Mouse (Mus musculus) CH12.LX (cell line): ENCODE data around the gene Clip1. TPM values are rescaled to one million over a fixed set of nuclear protein-coding genes. Genes with fewer than 3 reads are reported as not detected.

Source experiments
- DNase-seq: peaks from one replicate; pipeline ENCODE4 v3.0.0-alpha.2; 2013; ENCODE audit errors: extremely low read depth
- H3K27ac ChIP-seq: 2 replicates; pipeline ENCODE4 v1.5.1; 2012; ENCODE audit warnings: low read depth, mild to moderate bottlenecking, control low read depth, moderate library complexity; ENCODE audit not compliant: insufficient read depth
- H3K27me3 ChIP-seq: replicated peaks from 2 replicates; pipeline ENCODE3; 2012; ENCODE audit warnings: inconsistent platforms
- H3K36me3 ChIP-seq, 2 experiments: replicated peaks in 1 of 2; 2 replicates each; pipeline versions ENCODE3 to v1.6.1; 2012; ENCODE audit warnings: inconsistent platforms in 1 of 2, low read length in 1 of 2, mild to moderate bottlenecking in 1 of 2, mixed read lengths in 1 of 2, moderate library complexity in 1 of 2; ENCODE audit not compliant: control insufficient read depth in 1 of 2, insufficient read depth in 1 of 2
- H3K4me1 ChIP-seq, 2 experiments: 2 replicates each; pipeline ENCODE4 v1.6.1; 2012; ENCODE audit warnings: inconsistent platforms in 1 of 2, moderate library complexity in 1 of 2; ENCODE audit not compliant: insufficient read depth in 2 of 2, control insufficient read depth in 1 of 2
- H3K4me2 ChIP-seq: 2 replicates; pipeline ENCODE4 v1.6.1; 2012; ENCODE audit warnings: low read depth, mild to moderate bottlenecking, control low read depth; ENCODE audit not compliant: poor library complexity, insufficient read depth, severe bottlenecking
- H3K4me3 ChIP-seq, 3 experiments: fragments of 150-350 bp in 1 of 3; sonication (generic) in 1 of 3; replicated peaks in 1 of 3; 2 replicates each; pipeline versions ENCODE3 to v1.5.1; 2011 to 2012; ENCODE audit warnings: low read depth in 2 of 3, low read length in 2 of 3, mild to moderate bottlenecking in 2 of 3, moderate library complexity in 2 of 3, control low read depth in 1 of 3, improper control_type of control experiment in 1 of 3, inconsistent platforms in 1 of 3, mixed read lengths in 1 of 3; ENCODE audit not compliant: poor library complexity in 1 of 3
- H3K79me2 ChIP-seq: replicated peaks from 2 replicates; pipeline ENCODE4 v1.6.1; 2012; ENCODE audit warnings: mild to moderate bottlenecking, moderate library complexity; ENCODE audit not compliant: control insufficient read depth, poor library complexity, insufficient read depth, severe bottlenecking; ENCODE audit errors: extremely low read depth
- H3K9ac ChIP-seq: 2 replicates; pipeline ENCODE4 v1.6.1; 2012; ENCODE audit warnings: low read depth, mild to moderate bottlenecking, control low read depth, moderate library complexity; ENCODE audit not compliant: insufficient read depth
- H3K9me3 ChIP-seq: replicated peaks from 2 replicates; pipeline ENCODE3; 2012; ENCODE audit warnings: low read length, inconsistent platforms, mixed read lengths
- BHLHE40 ChIP-seq: IDR thresholded peaks from 2 replicates; pipeline ENCODE4 v1.6.1; 2011; ENCODE audit warnings: mild to moderate bottlenecking, low read depth, low read length, improper control_type of control experiment
- CHD1 ChIP-seq: IDR thresholded peaks from 2 replicates; pipeline ENCODE4 v1.6.1; 2012; ENCODE audit warnings: low read depth, low read length, improper control_type of control experiment, inconsistent platforms
- CHD2 ChIP-seq: IDR thresholded peaks from 2 replicates; pipeline ENCODE4 v1.6.1; 2011; ENCODE audit warnings: low read length, improper control_type of control experiment
- CTCF ChIP-seq, 2 experiments: IDR thresholded peaks in 1 of 2; conservative IDR thresholded peaks in 1 of 2; 2 replicates each; pipeline ENCODE4 v1.5.1; 2011 to 2012; ENCODE audit warnings: low read depth in 2 of 2, low read length in 2 of 2, improper control_type of control experiment in 1 of 2, inconsistent platforms in 1 of 2, mild to moderate bottlenecking in 1 of 2, moderate library complexity in 1 of 2
- E2F4 ChIP-seq: IDR thresholded peaks from 2 replicates; pipeline ENCODE4 v1.6.1; 2011; ENCODE audit warnings: low read depth, low read length, improper control_type of control experiment; ENCODE audit not compliant: insufficient replicate concordance
- ELF1 ChIP-seq: IDR thresholded peaks from 2 replicates; pipeline ENCODE4 v1.6.1; 2014; ENCODE audit warnings: low read depth, mild to moderate bottlenecking, inconsistent platforms, low read length, improper control_type of control experiment
- ETS1 ChIP-seq: conservative IDR thresholded peaks from 2 replicates; pipeline ENCODE4 v1.6.1; 2012; ENCODE audit warnings: low read depth, mild to moderate bottlenecking, inconsistent platforms, low read length, improper control_type of control experiment, moderate library complexity
- HCFC1 ChIP-seq: IDR thresholded peaks from 2 replicates; pipeline ENCODE4 v1.6.1; 2012; ENCODE audit warnings: low read depth, mild to moderate bottlenecking, inconsistent platforms, low read length, improper control_type of control experiment
- JUN ChIP-seq: IDR thresholded peaks from 2 replicates; pipeline ENCODE4 v1.6.1; 2011; ENCODE audit warnings: low read depth, mild to moderate bottlenecking, low read length, improper control_type of control experiment, moderate library complexity; ENCODE audit not compliant: insufficient read depth
- KAT2A ChIP-seq: IDR thresholded peaks from 2 replicates; pipeline ENCODE4 v1.6.1; 2012; ENCODE audit warnings: low read length, improper control_type of control experiment, inconsistent platforms; ENCODE audit not compliant: insufficient replicate concordance
- MAFK ChIP-seq: IDR thresholded peaks from 2 replicates; pipeline ENCODE4 v1.6.1; 2011; ENCODE audit warnings: low read length, improper control_type of control experiment; ENCODE audit not compliant: insufficient replicate concordance
- MAX ChIP-seq: IDR thresholded peaks from 2 replicates; pipeline ENCODE4 v1.6.1; 2011; ENCODE audit warnings: low read length, improper control_type of control experiment
- MAZ ChIP-seq: IDR thresholded peaks from 2 replicates; pipeline ENCODE4 v1.6.1; 2012; ENCODE audit warnings: low read depth, mild to moderate bottlenecking, inconsistent platforms, low read length, improper control_type of control experiment, moderate library complexity
- MEF2A ChIP-seq: IDR thresholded peaks from 2 replicates; pipeline ENCODE4 v1.6.1; 2014; ENCODE audit warnings: low read depth, mild to moderate bottlenecking, inconsistent platforms, low read length, improper control_type of control experiment, borderline replicate concordance
- MXI1 ChIP-seq: IDR thresholded peaks from 2 replicates; pipeline ENCODE4 v1.6.1; 2011; ENCODE audit warnings: mild to moderate bottlenecking, low read depth, low read length, improper control_type of control experiment
- NELFE ChIP-seq: IDR thresholded peaks from 2 replicates; pipeline ENCODE4 v1.6.1; 2011; ENCODE audit warnings: low read depth, low read length, improper control_type of control experiment
- NRF1 ChIP-seq: IDR thresholded peaks from 2 replicates; pipeline ENCODE4 v1.6.1; 2014; ENCODE audit warnings: low read depth, mild to moderate bottlenecking, inconsistent platforms, low read length, improper control_type of control experiment, moderate library complexity
- POLR2A ChIP-seq: IDR thresholded peaks from 2 replicates; pipeline ENCODE4 v1.6.1; 2011; ENCODE audit warnings: low read depth, mild to moderate bottlenecking, improper control_type of control experiment, low read length
- POLR2AphosphoS2 ChIP-seq: IDR thresholded peaks from 2 replicates; pipeline ENCODE4 v1.6.1; 2011; ENCODE audit warnings: low read depth, low read length, improper control_type of control experiment
- RAD21 ChIP-seq: IDR thresholded peaks from 2 replicates; pipeline ENCODE4 v1.6.1; 2011; ENCODE audit warnings: low read depth, mild to moderate bottlenecking, low read length, improper control_type of control experiment, moderate library complexity
- RCOR1 ChIP-seq: conservative IDR thresholded peaks from 2 replicates; pipeline ENCODE4 v1.6.1; 2012; ENCODE audit warnings: low read depth, mild to moderate bottlenecking, inconsistent platforms, low read length, improper control_type of control experiment
- TBP ChIP-seq: conservative IDR thresholded peaks from 2 replicates; pipeline ENCODE4 v1.6.1; 2011; ENCODE audit warnings: low read depth, low read length, improper control_type of control experiment
- TCF12 ChIP-seq: IDR thresholded peaks from 2 replicates; pipeline ENCODE4 v1.6.1; 2014; ENCODE audit warnings: low read depth, mild to moderate bottlenecking, inconsistent platforms, low read length, improper control_type of control experiment
- UBTF ChIP-seq: IDR thresholded peaks from 2 replicates; pipeline ENCODE4 v1.6.1; 2012; ENCODE audit warnings: low read depth, mild to moderate bottlenecking, inconsistent platforms, low read length, improper control_type of control experiment, moderate library complexity
- USF1 ChIP-seq: IDR thresholded peaks from 2 replicates; pipeline ENCODE4 v1.6.1; 2014; ENCODE audit warnings: low read depth, mild to moderate bottlenecking, inconsistent platforms, low read length, improper control_type of control experiment
- USF2 ChIP-seq: conservative IDR thresholded peaks from 2 replicates; pipeline ENCODE4 v1.6.1; 2011; ENCODE audit warnings: low read depth, low read length, improper control_type of control experiment
- ZC3H11A ChIP-seq: IDR thresholded peaks from 2 replicates; pipeline ENCODE4 v1.6.1; 2012; ENCODE audit warnings: low read depth, mild to moderate bottlenecking, inconsistent platforms, low read length, improper control_type of control experiment
- ZKSCAN1 ChIP-seq: IDR thresholded peaks from 2 replicates; pipeline ENCODE4 v1.6.1; 2012; ENCODE audit warnings: low read depth, inconsistent platforms, low read length, improper control_type of control experiment, borderline replicate concordance
- ZMIZ1 ChIP-seq: IDR thresholded peaks from 2 replicates; pipeline ENCODE4 v1.6.1; 2012; ENCODE audit warnings: low read depth, mild to moderate bottlenecking, inconsistent platforms, low read length, improper control_type of control experiment
- ZNF384 ChIP-seq: IDR thresholded peaks from 2 replicates; pipeline ENCODE4 v1.6.1; 2012; ENCODE audit warnings: low read depth, low read length, improper control_type of control experiment, inconsistent platforms
- dilution Hi-C: fragments of 300-500 bp; cut with MboI; formaldehyde crosslinking; loops from 2 replicates; pipeline ENCODE4 v1.14.3; 2020; ENCODE audit warnings: low sequenced_read_pairs; ENCODE audit not compliant: extremely low pct_unique_long_range_greater_than_20kb, extremely low pct_ligation_motif_present
- in situ Hi-C: fragments of 300-500 bp; cut with MboI; formaldehyde crosslinking; loops from 3 replicates; pipeline ENCODE4 v1.14.3; 2019; ENCODE audit warnings: low sequenced_read_pairs, low pct_ligation_motif_present, low pct_unique_long_range_greater_than_20kb, mixed read lengths
- polyA plus RNA-seq: library from polyadenylated mRNA; unstranded; fragments of >175 nt; gene quantifications from 2 replicates; pipeline ENCODE4 v1.2.1, GENCODE M21; 2012; ENCODE audit warnings: low read depth; ENCODE audit not compliant: insufficient read length
- total RNA-seq, 2 experiments: library from RNA; depleted of rRNA; stranded (reverse); fragments of 300-350 nt in 1 of 2; fragments of >200 nt in 1 of 2; gene quantifications; 2 replicates each; pipeline ENCODE4 v1.2.3; 2012 to 2014

Clip1 gene
- total RNA-seq (2012; rRNA removed) (26.7 and 28.1 TPM in 2 replicates), total RNA-seq (2014; rRNA removed) (24.9 and 25.4 TPM in 2 replicates), polyA plus RNA-seq (37.1 and 42.9 TPM in 2 replicates)

DNA sequence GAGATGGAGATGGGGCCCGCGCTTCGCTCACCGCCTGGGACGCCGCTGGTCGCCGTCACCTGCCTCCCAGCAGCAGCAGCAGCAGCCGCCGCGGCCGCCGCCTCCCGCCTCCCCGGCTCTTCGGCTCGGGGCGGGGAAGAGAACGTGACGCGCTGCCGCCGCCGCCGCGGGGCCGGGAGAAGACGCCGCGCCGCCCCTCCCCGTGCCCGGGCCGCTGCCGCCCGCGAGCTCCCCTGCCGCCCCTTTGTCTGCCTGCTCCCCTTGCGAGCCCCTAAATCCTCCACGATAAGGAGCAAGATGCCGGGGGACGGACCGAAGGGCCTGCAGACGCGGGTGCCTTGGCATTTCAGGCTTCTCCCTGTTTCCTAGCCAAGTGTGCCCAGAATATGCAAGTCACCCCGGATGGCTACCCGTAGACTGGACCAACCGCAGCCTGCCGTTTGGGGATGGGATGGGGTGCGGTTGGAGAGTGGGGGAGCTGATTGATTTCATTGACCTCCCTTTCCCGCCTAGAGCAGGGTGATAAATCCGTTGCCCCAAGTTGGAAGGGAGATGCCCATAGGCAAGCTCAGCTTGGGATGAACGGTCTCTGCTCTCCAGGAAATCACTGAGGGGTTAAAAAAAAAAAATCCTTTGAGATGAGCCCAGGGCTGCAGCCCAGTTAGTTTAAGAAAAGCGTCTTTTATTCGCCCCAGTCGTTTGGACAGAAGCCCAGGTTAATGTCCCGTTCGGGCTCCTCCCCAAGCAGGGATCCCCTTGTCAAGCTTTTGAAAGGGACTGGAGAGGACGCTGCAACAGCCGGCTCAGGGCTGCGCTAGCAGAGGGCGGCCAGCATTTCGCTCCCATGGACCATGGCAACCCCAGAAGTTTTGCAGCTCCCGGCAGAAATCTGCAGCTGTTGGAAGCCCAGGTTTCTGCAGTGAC is at the start of gene Clip1:
TSS of gene Clip1 (minus strand) at position 398 of the 924 bp plus-strand sequence.
- TF ChIP-seq CHD2 (0 out of 2 replicates have a peak, but pooled peaks have one; percentile 15), TCF12 (peak; percentile 32; the same call in 1 of the 2 replicates), POLR2A (peak; percentile 57; the same call in 1 of the 2 replicates), CHD1 (no peak), UBTF (peak; percentile 38; the same call in 1 of the 2 replicates), USF1 (no peak), TBP (no peak), ZNF384 (0 out of 2 replicates have a peak, but pooled peaks have one; percentile 5), MAZ (no peak), ZC3H11A (no peak), NELFE (0 out of 2 replicates have a peak, but pooled peaks have one; percentile 27), ZKSCAN1 (no peak), HCFC1 (no peak), USF2 (no peak)
- Histone ChIP-seq H3K27ac (peak within 1 kb of the TSS; percentile 62), H3K27me3 (peaks cover 8% of the 10 kb centered on the region), H3K9ac (peak within 1 kb of the TSS; percentile 87), H3K4me1 (peaks cover 2 to 30% of the 10 kb centered on the region in 2 experiments; a peak in 2 of 4 replicates), H3K36me3 (no peaks in the 10 kb centered on the region), H3K4me2 (peak within 1 kb of the TSS; percentile 89), H3K4me3 (peak within 1 kb of the TSS; percentile 56 to 95 (median 86)), H3K79me2 (peaks cover 11% of the 10 kb centered on the region), H3K9me3 (no peaks in the 10 kb centered on the region)
- no peak for DNase-seq
- dilution Hi-C loops (no loop called here), in situ Hi-C loops (no loop called here)

DNA sequence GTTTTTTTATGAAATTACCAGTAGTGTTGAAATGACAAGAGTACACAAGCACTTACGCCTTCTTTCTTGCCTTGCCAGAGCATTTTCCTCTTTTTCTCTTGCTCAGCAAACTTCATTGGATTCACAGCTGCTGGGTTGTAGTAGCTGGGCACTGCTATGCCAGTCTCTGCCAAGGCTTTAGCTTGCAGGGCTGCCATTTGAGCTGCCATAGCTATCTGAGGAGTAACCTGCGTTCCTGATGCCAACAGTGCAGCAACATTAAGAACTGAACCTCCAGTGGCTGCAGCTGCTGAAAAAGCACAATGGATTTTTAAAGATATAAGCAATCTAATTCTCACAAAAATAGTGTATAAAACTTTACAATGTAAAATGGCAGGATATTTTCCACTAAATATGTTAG is 46.6 kb upstream of the Clip1 start:
- Histone ChIP-seq H3K36me3 (peaks cover 54 to 86% of the 10 kb centered on the region in 2 experiments), H3K27me3 (no peaks in the 10 kb centered on the region), H3K79me2 (peaks cover 18% of the 10 kb centered on the region), H3K4me3 (no peak overlapping the region), H3K4me1 (no peaks in the 10 kb centered on the region), H3K9me3 (no peaks in the 10 kb centered on the region), H3K27ac (no peak overlapping the region), H3K9ac (no peak overlapping the region), H3K4me2 (no peak overlapping the region)
- dilution Hi-C loops: no loop called here
- DNase-seq: no peak
- no peak for TF ChIP-seq NELFE
- no peak for TF ChIP-seq RCOR1
- no peak for TF ChIP-seq ZMIZ1
- TF ChIP-seq MAFK: no peak
- no peak for TF ChIP-seq ETS1
- no peak for TF ChIP-seq MXI1
- TF ChIP-seq MAZ: no peak
- TF ChIP-seq KAT2A: no peak
- TF ChIP-seq ELF1: no peak
- no peak for TF ChIP-seq MAX
- no peak for TF ChIP-seq POLR2AphosphoS2
- no peak for TF ChIP-seq CTCF (conservative IDR thresholded peaks at IDR 0.05 in 1 of 2, IDR thresholded peaks at IDR 0.05 in 1 of 2; ENCODE audit: low read depth in 2 of 2, low read length in 2 of 2)
- TF ChIP-seq JUN: no peak
- no peak for TF ChIP-seq BHLHE40
- no peak for TF ChIP-seq E2F4
- no peak for TF ChIP-seq RAD21
- TF ChIP-seq NRF1: no peak
- TF ChIP-seq MEF2A: no peak
- TF ChIP-seq TCF12: no peak
- in situ Hi-C loops: no loop called here
